Mouse (Mus musculus): ENCODE measurements around the gene Cd22.
"Not testable (repeated sequence)": the region's sequence is repeated elsewhere in the genome, so short reads cannot be mapped to it uniquely, and the experiment has no call there.

Cd22 gene

GRCm38 (mm10) chr7:30880176-30880575 is at the start of gene Cd22:
TSS of gene Cd22 (minus strand) at chr7:30880342.
- no peak for DNase-seq (ENCODE audit: low read depth, low spot score)

- DNase-seq (ENCODE audit: low read depth, low spot score) = not testable (repeated sequence)
These were observed 44.4 kb upstream of the Cd22 start, which contains the start of gene Hamp2 for GRCm38 (mm10) chr7:30924581-30924980. TSS of gene Hamp2 (minus strand) at chr7:30924681.

GRCm38 (mm10) chr7:30924071-30924470 is 43.9 kb upstream of the Cd22 start:
- no peak for DNase-seq (ENCODE audit: low read depth, low spot score)

- DNase-seq (ENCODE audit: low read depth, low spot score) = not testable (repeated sequence)
These were observed 42.3 kb upstream of the Cd22 start for GRCm38 (mm10) chr7:30922490-30922889.

- no peak for DNase-seq (ENCODE audit: low read depth, low spot score)
These were observed 40.1 kb upstream of the Cd22 start for GRCm38 (mm10) chr7:30920217-30920616.

GRCm38 (mm10) chr7:30917219-30917618 is 37.1 kb upstream of the Cd22 start:
- DNase-seq (ENCODE audit: low read depth, low spot score) = no peak

- DNase-seq (ENCODE audit: low read depth, low spot score) = no peak
These were observed 36.6 kb upstream of the Cd22 start for GRCm38 (mm10) chr7:30916713-30917112.

- DNase-seq (ENCODE audit: low read depth, low spot score) = no peak
These were observed 34.6 kb upstream of the Cd22 start, which contains the start of gene Mag for GRCm38 (mm10) chr7:30914732-30915131. TSS of gene Mag (minus strand) at chr7:30914873.

GRCm38 (mm10) chr7:30909773-30910172 is 29.6 kb upstream of the Cd22 start:
- no peak for DNase-seq (ENCODE audit: low read depth, low spot score)

GRCm38 (mm10) chr7:30908992-30909431 is 28.9 kb upstream of the Cd22 start:
- DNase-seq (ENCODE audit: low read depth, low spot score) = no peak

GRCm38 (mm10) chr7:30908277-30908991 is 28.3 kb upstream of the Cd22 start:
- peak; percentile 59 for DNase-seq (ENCODE audit: low read depth, low spot score)

GRCm38 (mm10) chr7:30904042-30904441 is 23.9 kb upstream of the Cd22 start:
- DNase-seq (ENCODE audit: low read depth, low spot score) = no peak

GRCm38 (mm10) chr7:30895217-30895616 is 15.1 kb upstream of the Cd22 start:
- DNase-seq (ENCODE audit: low read depth, low spot score) = no peak

- no peak for DNase-seq (ENCODE audit: low read depth, low spot score)
These were observed 12.4 kb upstream of the Cd22 start for GRCm38 (mm10) chr7:30892515-30892914.

- no peak for DNase-seq (ENCODE audit: low read depth, low spot score)
These were observed 11.6 kb upstream of the Cd22 start for GRCm38 (mm10) chr7:30891746-30892145.

GRCm38 (mm10) chr7:30890681-30891080 is 10.5 kb upstream of the Cd22 start:
- DNase-seq (ENCODE audit: low read depth, low spot score) = no peak

GRCm38 (mm10) chr7:30888786-30889185 is 8.6 kb upstream of the Cd22 start:
- DNase-seq (ENCODE audit: low read depth, low spot score) = no peak

GRCm38 (mm10) chr7:30887568-30888188 is 7.5 kb upstream of the Cd22 start:
- DNase-seq (ENCODE audit: low read depth, low spot score) = no peak

GRCm38 (mm10) chr7:30886852-30887251 is 6.7 kb upstream of the Cd22 start:
- DNase-seq (ENCODE audit: low read depth, low spot score) = no peak

- no peak for DNase-seq (ENCODE audit: low read depth, low spot score)
These were observed 3.9 kb upstream of the Cd22 start for GRCm38 (mm10) chr7:30884047-30884446.

- DNase-seq (ENCODE audit: low read depth, low spot score) = no peak
These were observed 1.2 kb upstream of the Cd22 start for GRCm38 (mm10) chr7:30881367-30881766.

GRCm38 (mm10) chr7:30878950-30879349 is 1.2 kb downstream of the Cd22 start:
- no peak for DNase-seq (ENCODE audit: low read depth, low spot score)

- DNase-seq (ENCODE audit: low read depth, low spot score) = peak; percentile 66
These were observed 7.1 kb downstream of the Cd22 start for GRCm38 (mm10) chr7:30873083-30873482.
